Mouse (Mus musculus) C2C12 (cell line): ENCODE results near the gene Tmem40. TPM values are rescaled to one million over a fixed set of nuclear protein-coding genes. Genes with fewer than 3 reads are reported as not detected.
A peak's percentile ranks its signal among the peaks of the same experiment; 100 is the strongest.

Source experiments
- H3K27me3 ChIP-seq: one replicate; pipeline ENCODE4 v1.6.1; 2011; ENCODE audit not compliant: control insufficient read depth, insufficient read depth, insufficient read length
- H3K36me3 ChIP-seq: one replicate; pipeline ENCODE4 v1.6.1; 2011; ENCODE audit not compliant: control insufficient read depth, insufficient read depth
- H3K4me3 ChIP-seq: one replicate; pipeline ENCODE4 v1.5.1; 2011; ENCODE audit warnings: mild to moderate bottlenecking, control low read depth; ENCODE audit not compliant: poor library complexity, insufficient read depth, severe bottlenecking
- H3K79me2 ChIP-seq: one replicate; pipeline ENCODE4 v1.6.1; 2011; ENCODE audit not compliant: control insufficient read depth, insufficient read depth
- H3K79me3 ChIP-seq: one replicate; pipeline ENCODE4 v1.6.1; 2011; ENCODE audit warnings: low read depth, control low read depth
- H3ac ChIP-seq: one replicate; pipeline ENCODE3; 2011; ENCODE audit warnings: low read depth; ENCODE audit not compliant: control insufficient read depth, insufficient read length
- CEBPB ChIP-seq: IDR thresholded peaks from one replicate; pipeline ENCODE4 v1.6.1; 2011; ENCODE audit warnings: low read depth, mild to moderate bottlenecking, control low read depth, moderate library complexity
- CTCF ChIP-seq: IDR thresholded peaks from one replicate; pipeline ENCODE4 v1.5.1; 2011; ENCODE audit not compliant: control insufficient read depth, insufficient read depth, insufficient read length
- FOSL1 ChIP-seq: IDR thresholded peaks from one replicate; pipeline ENCODE4 v1.8.0; 2011; ENCODE audit warnings: mild to moderate bottlenecking, low read length; ENCODE audit not compliant: poor library complexity, insufficient read depth, severe bottlenecking
- MAX ChIP-seq: IDR thresholded peaks from one replicate; pipeline ENCODE4 v1.6.1; 2011; ENCODE audit warnings: mild to moderate bottlenecking, control low read depth
- MYOD1 ChIP-seq: IDR thresholded peaks from one replicate; pipeline ENCODE4 v1.6.1; 2011; ENCODE audit warnings: low read depth; ENCODE audit not compliant: control insufficient read depth, insufficient read length
- MYOG ChIP-seq: IDR thresholded peaks from one replicate; pipeline ENCODE4 v1.6.1; 2011; ENCODE audit not compliant: control insufficient read depth, insufficient read length; ENCODE audit errors: extremely low read depth
- USF1 ChIP-seq: IDR thresholded peaks from one replicate; pipeline ENCODE4 v1.6.1; 2011; ENCODE audit warnings: low read depth, mild to moderate bottlenecking, control low read depth, moderate library complexity
- polyA plus RNA-seq: library from polyadenylated mRNA; unstranded; fragments of >200 nt; fragmentation: generic; extraction: Trizol; gene quantifications from one replicate; pipeline ENCODE4 v1.2.1, GENCODE M21; 2012; ENCODE audit warnings: missing spikeins

Gene Tmem40
- polyA plus RNA-seq, 1 experiment: not detected

- TF ChIP-seq CEBPB (no peak), CTCF (no peak), MAX (no peak), MYOG (no peak), MYOD1 (no peak), FOSL1 (no peak), USF1 (no peak)
- no peaks in the 10 kb centered on the region for H3K27me3 ChIP-seq
- H3K4me3 ChIP-seq: no peak overlapping the region
- H3K79me3 ChIP-seq: no peaks in the 10 kb centered on the region
- no peaks in the 10 kb centered on the region for H3K36me3 ChIP-seq
- H3ac ChIP-seq: no peak overlapping the region
- H3K79me2 ChIP-seq: no peaks in the 10 kb centered on the region
Observed at GRCm38 (mm10) chr6:115791016-115791415, 28.8 kb upstream of the Tmem40 start.

GRCm38 (mm10) chr6:115782781-115783180 lies 20.6 kb upstream of the Tmem40 start:
- Histone ChIP-seq H3K36me3 (no peaks in the 10 kb centered on the region), H3K27me3 (no peaks in the 10 kb centered on the region), H3K79me2 (no peaks in the 10 kb centered on the region), H3ac (no peak overlapping the region), H3K79me3 (no peaks in the 10 kb centered on the region), H3K4me3 (no peak overlapping the region)
- TF ChIP-seq CEBPB (no peak), MAX (no peak), FOSL1 (no peak), USF1 (no peak), MYOG (no peak), CTCF (no peak)

- no peaks in the 10 kb centered on the region for H3K27me3 ChIP-seq
- TF ChIP-seq FOSL1: no peak
- no peak for TF ChIP-seq MAX
- no peak for TF ChIP-seq CTCF
- no peak for TF ChIP-seq MYOD1
- no peak for TF ChIP-seq USF1
- no peak for TF ChIP-seq CEBPB
- no peak for TF ChIP-seq MYOG
- H3K79me3 ChIP-seq: no peaks in the 10 kb centered on the region
- no peaks in the 10 kb centered on the region for H3K79me2 ChIP-seq
- H3ac ChIP-seq: no peak overlapping the region
- no peaks in the 10 kb centered on the region for H3K36me3 ChIP-seq
- H3K4me3 ChIP-seq: no peak overlapping the region
Observed at GRCm38 (mm10) chr6:115776363-115776762, 14.2 kb upstream of the Tmem40 start.

GRCm38 (mm10) chr6:115775838-115776237 lies 13.6 kb upstream of the Tmem40 start:
- no peaks in the 10 kb centered on the region for H3K79me3 ChIP-seq
- no peaks in the 10 kb centered on the region for H3K36me3 ChIP-seq
- TF ChIP-seq MAX: no peak
- TF ChIP-seq USF1: no peak
- TF ChIP-seq CEBPB: no peak
- no peak for TF ChIP-seq FOSL1
- no peak for TF ChIP-seq MYOD1
- no peak for TF ChIP-seq MYOG
- no peak for TF ChIP-seq CTCF
- no peaks in the 10 kb centered on the region for H3K27me3 ChIP-seq
- H3ac ChIP-seq: no peak overlapping the region
- no peak overlapping the region for H3K4me3 ChIP-seq
- no peaks in the 10 kb centered on the region for H3K79me2 ChIP-seq

GRCm38 (mm10) chr6:115774501-115774921 lies 12.3 kb upstream of the Tmem40 start, which contains the start of gene Cand2:
Cand2 (plus strand) TSS chr6:115774538.
- Histone ChIP-seq H3K79me3 (no peaks in the 10 kb centered on the region), H3ac (peak within 1 kb of the TSS; percentile 58), H3K27me3 (no peaks in the 10 kb centered on the region), H3K4me3 (peak within 1 kb of the TSS; percentile 28), H3K36me3 (no peaks in the 10 kb centered on the region), H3K79me2 (no peaks in the 10 kb centered on the region)
- no peak for TF ChIP-seq MYOG
- TF ChIP-seq USF1: no peak
- TF ChIP-seq CTCF: no peak
- no peak for TF ChIP-seq MAX
- no peak for TF ChIP-seq MYOD1
- no peak for TF ChIP-seq FOSL1
- TF ChIP-seq CEBPB: no peak

- H3K4me3 ChIP-seq: no peak overlapping the region
- H3ac ChIP-seq: peak overlapping the region; percentile 7
- no peaks in the 10 kb centered on the region for H3K36me3 ChIP-seq
- H3K79me3 ChIP-seq: no peaks in the 10 kb centered on the region
- no peak for TF ChIP-seq FOSL1
- no peak for TF ChIP-seq CEBPB
- TF ChIP-seq MYOD1: no peak
- TF ChIP-seq MYOG: no peak
- TF ChIP-seq CTCF: no peak
- TF ChIP-seq MAX: no peak
- TF ChIP-seq USF1: no peak
- H3K79me2 ChIP-seq: no peaks in the 10 kb centered on the region
- no peaks in the 10 kb centered on the region for H3K27me3 ChIP-seq
Observed at GRCm38 (mm10) chr6:115773966-115774413, 11.8 kb upstream of the Tmem40 start.
